Mouse (Mus musculus) cerebellum, adult 2 months (tissue): Measurements from ENCODE around the gene Fgf6.

ENCODE experiments used
- CTCF ChIP-seq: fragments of 200-500 bp; IDR thresholded peaks from 2 replicates; pipeline ENCODE4 v1.5.1; 2011; ENCODE audit warnings: low read depth, mild to moderate bottlenecking, control low read depth, low read length, moderate library complexity, borderline replicate concordance; ENCODE audit not compliant: insufficient read depth
- POLR2A ChIP-seq: fragments of 200-500 bp; IDR thresholded peaks from 2 replicates; pipeline ENCODE4 v1.6.1; 2011; ENCODE audit warnings: low read length, control low read depth, borderline replicate concordance; ENCODE audit not compliant: insufficient read depth

DNA sequence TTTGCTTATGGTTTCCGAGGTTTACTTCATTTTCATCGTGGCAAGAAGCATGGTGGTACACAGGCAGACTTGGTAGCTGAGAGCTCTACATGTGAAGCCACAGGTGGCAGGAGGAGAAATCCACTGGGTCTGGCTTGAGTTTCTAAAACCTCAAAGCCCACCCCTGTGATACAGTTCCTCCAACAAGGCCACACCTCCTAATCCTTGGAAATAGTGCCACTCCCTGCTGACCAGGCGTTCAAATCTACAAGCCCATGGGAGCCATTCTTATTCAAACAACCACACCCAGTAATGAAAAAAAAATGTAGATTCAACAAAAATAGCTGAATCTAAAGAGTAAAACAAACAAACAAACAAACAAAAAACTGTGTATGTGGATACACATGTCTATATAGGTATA lies 9.7 kb upstream of the Fgf6 start:
- no peak for TF ChIP-seq CTCF
- TF ChIP-seq POLR2A = no peak
